Mouse (Mus musculus): ENCODE results near the gene Gm20388. TPM values are rescaled to one million over a fixed set of nuclear protein-coding genes. Genes with fewer than 3 reads are reported as not detected.

Gm20388 gene
- total RNA-seq, 2 experiments from 2014 or later, result 4.4 to 7.8 TPM

DNA sequence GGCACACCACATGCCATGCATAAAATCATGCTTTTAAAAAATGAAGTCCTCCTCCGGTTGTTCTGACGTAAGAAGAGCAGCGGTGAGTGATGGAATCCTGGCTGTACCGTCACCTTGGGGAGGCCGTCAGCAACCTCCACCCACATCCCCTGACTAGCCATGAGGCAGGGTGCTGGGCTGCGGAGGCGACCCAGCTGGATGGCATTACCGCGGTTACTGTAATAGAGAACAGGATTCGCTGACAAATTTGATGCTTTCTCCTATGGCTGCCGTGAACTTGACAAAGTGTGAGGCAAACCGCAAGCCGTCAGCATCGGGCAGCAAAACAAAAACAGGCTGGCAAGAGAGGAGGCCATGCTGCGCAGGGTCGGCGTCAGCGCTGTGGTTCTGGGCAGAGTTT is 1317.1 kb downstream of the Gm20388 start:
- DNase-seq (ENCODE audit: low spot score in 2 of 2), result peak; percentile 14 to 47

DNA sequence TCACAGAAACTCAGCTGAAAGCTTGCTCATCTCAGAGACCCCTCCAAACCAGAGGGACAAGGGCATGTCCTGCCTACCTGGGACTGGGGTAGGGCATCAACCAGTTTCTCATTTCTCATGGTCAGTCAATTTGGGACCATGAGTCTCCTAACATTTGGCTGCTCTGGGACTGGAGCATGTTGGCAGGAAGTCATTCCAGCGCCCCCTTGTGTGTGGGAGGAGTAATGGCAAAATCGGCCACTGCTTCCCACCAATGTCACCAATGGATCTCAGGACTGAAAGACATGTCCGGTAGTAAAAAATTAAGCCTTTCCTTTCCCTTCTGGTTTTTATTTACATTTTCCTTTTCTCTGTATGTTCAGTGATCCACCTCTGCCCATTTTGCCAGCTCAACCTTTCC is 1318.3 kb downstream of the Gm20388 start:
- no peak for DNase-seq (ENCODE audit: low spot score in 2 of 2)

DNA sequence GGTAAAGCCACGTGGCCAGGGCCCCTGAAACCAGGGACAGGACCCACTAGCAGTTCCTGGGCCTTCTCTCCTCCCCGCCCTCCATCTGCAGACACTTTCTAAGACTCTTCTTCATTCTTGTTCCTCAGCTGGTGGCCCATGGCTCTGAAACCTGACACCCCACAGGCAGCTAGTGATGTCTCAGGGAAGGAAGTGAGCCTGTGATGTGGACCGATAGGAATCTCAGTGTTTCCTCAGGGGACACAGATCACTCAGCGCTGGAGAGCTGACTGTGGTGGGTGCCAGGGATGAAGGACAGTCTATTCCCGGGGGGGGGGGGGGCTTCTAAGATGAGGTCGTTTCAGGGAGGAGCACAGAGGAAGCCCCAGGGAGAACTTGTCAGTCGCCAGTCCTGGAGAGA is 1318.9 kb downstream of the Gm20388 start:
- no peak for DNase-seq (ENCODE audit: low spot score in 2 of 2)

DNA sequence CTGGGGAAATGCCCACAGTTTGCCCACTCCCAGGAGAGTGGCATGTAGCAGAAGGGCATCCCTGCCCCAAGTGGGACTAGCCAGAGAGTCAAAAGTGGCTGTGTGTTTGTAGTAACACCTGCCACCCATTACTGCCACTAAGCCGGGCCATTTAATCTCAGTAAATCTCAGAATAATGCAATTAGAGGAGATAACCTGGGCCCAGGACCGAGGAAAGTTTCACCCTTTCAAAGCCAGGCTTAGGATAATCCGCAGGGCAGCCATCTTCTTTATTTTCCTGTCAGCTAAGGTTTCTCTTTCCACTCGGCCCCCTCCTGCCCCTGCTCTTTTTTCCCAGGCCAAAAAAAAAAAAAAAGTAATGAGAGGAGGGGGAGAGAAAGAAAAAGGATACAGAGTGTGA is 1322.6 kb downstream of the Gm20388 start:
- no peak for DNase-seq (ENCODE audit: low spot score in 2 of 2)

GRCm38 (mm10) chr8:121234915-121235314 is 1324.3 kb downstream of the Gm20388 start:
- no peak for DNase-seq (ENCODE audit: low spot score in 2 of 2)

DNA sequence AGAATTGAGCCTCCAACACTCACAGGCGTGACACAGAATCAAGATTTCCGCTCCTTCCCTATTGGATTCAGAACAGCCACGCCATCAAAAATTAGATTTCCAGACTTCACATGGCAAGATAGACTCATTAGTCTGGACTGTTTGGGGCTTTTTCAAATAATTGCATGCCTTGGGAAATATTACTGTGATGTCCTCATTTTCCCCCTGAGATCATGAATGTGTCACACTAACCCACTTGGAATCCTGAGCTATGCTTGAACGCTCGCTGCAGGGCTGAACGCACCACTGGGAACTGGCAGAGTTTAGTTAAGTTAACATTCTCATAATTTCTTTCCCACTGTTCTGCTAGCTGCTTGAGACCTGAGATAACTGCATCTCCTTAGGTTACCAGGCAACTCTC is 1329.0 kb downstream of the Gm20388 start:
- no peak for DNase-seq (ENCODE audit: low spot score in 2 of 2)

GRCm38 (mm10) chr8:121241761-121242552 is 1331.3 kb downstream of the Gm20388 start:
- DNase-seq (ENCODE audit: low spot score in 2 of 2), result no peak

GRCm38 (mm10) chr8:121242671-121243070 is 1332.0 kb downstream of the Gm20388 start:
- DNase-seq (ENCODE audit: low spot score in 2 of 2), result no peak

- DNase-seq (ENCODE audit: low spot score in 2 of 2), result no peak
These were observed 1338.2 kb downstream of the Gm20388 start for GRCm38 (mm10) chr8:121248823-121249222.

- no peak for DNase-seq (ENCODE audit: low spot score in 2 of 2)
These were observed 1338.8 kb downstream of the Gm20388 start for GRCm38 (mm10) chr8:121249433-121249832.

DNA sequence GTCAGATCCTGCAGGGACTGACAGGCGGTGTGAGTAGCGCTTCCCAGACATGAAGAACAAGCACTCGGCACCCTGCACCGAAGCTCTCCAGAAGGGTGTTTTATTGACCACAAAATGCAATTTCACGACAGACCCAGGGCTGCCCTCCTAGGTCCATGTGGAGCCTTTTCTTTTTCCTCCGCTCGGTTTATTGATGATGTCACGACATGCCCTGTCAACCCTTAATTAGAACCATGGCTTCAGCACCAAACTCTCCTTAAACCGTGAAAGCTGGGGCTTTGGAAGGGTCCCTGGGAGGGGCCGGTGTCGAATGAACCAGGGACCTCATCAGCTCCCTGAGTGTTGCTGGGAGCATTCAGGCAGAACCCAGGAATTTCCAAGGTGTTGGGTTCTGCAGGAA is 1340.4 kb downstream of the Gm20388 start:
- DNase-seq (ENCODE audit: low spot score in 2 of 2), result no peak

- DNase-seq (ENCODE audit: low spot score in 2 of 2), result no peak
These were observed 1345.2 kb downstream of the Gm20388 start for GRCm38 (mm10) chr8:121255727-121256265.

DNA sequence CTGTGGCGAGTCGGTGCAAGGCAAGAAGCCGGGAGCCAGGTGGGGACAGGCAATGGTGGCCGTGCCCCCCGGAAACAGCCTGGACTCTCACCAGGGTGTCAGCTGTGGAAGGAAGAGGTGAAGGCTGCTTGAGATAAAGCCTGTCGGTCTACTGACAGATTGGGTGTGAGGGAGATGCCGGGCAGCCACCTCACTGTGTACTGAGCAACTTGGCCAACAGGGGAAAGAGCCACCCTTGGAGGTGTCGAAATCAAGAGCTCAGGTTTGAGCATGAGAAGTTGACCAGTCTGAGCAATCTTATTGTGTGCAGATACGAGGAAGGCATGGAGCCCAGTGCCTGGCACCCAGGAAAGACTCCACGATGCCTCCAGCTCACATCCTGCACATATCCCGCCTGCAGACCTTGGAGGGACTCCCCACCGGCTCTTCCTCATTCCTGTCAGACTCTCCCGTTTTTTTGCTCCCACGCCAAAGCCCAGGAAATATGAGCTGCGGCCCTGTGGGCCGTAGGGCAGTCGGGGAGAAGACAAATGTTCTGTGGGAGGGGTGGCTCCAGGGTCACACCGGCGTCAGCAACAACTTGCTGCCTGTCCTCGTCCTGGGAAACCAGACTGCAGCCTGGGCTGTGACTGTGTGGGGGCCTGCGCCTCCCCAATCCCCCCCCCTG is 1347.6 kb downstream of the Gm20388 start:
- no peak for DNase-seq (ENCODE audit: low spot score in 2 of 2)

DNA sequence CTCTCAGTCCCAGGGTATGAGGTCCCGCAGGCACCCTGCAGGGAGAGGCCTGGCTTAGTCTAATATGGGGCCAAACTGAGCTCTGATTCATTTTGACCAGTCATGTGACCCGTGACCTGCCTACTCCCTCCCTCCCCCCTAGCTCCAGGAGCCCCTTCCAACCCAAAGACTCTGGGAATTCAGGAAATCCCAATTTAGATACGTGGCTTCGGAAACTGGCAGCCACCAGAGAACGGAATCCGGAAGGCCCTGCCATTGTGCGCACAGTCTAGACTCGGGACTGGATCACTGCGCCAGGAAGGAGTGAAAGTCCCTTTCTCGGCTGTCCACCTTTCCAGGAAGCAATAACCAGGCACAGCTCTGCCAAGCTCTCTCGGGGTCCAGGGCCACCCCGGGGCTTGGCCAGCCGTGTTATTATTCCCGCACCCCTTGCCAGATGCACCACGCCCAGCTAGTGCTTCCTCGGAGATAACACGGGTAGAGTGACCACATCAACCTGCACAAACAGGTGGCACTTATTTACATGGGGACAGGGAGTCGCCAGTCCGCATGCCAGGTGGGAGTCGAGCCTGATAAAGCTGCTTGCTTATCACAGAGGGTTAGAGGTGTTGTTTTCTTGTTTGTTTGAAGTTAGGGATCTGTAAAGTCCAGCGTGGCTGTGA is 1352.2 kb downstream of the Gm20388 start:
- no peak for DNase-seq (ENCODE audit: low spot score in 2 of 2)

DNA sequence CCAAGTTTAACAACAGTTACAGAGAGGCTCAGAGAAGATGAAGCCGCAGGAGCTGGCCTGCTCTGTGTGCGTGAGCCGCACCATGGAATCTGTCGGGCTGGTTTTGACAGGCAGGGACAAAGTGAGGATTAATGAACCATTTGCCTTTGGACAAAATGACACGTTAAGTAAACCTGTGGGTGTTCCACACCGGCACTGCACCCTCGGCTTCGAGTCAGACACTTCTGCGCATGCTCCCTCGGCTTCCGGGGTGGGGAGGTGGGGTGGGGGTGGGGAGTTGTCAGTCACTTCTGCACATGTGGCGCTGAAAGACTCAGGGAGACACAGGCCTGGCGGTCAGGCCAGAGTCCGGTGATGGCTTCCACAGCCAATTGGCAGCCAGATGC is 1352.7 kb downstream of the Gm20388 start:
- DNase-seq (ENCODE audit: low spot score in 2 of 2), result no peak

DNA sequence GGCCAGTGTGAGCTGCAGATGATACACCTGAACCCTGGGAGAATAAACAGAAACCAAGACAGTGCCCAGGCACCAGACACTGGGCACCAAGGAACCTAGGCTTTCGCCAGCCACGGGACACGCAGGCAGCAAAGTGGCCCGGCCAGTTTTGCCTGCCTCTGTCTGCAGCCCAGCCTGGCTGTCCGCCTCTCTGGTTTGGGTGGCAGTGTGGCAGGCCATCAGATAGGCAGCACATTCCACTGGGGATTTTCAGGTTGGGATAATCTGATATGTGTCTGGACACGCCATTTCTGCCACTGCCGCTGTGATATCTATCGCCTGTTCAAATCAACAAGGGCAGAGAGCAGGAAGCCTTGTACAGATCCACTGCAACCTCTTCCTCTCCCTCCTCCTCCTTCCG is 1353.6 kb downstream of the Gm20388 start:
- no peak for DNase-seq (ENCODE audit: low spot score in 2 of 2)

DNA sequence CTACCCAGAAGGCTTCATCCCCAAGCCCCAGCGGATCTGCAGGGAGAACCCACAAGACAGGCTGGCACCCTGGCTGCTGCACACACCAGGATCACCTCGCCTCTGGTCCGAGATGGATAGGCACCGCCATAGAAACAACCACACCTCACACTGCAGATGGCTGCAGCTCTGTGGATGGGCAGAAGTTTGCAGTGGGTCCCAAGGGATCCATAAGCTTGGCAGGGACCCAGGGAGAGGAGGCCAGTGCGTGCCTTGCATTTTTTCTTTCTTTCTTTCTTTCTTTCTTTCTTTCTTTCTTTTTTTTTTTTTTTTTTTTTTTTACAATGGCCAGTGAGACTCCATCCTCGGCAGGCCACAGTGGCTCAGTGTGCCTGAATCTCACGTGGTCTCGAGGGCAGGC is 1360.9 kb downstream of the Gm20388 start:
- no peak for DNase-seq (ENCODE audit: low spot score in 2 of 2)

DNA sequence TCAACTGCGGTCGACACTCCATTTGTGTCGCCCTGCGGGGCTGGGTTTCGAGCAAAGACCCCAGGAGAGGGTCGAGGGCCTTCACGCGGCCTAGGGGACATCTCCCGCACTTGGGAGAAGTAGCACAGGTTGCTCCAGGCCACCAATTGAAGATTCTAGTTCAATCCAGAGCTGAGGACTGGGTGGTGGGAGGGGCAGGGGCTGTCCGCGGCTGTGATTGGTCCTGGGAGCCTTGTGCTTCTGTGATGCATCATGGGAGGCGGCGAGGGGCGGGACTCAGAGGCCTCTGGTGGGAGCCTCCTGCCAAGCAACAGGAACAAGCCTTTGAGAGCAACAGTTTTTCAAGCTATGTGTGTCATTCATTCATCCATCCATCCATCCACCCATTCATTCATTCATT is 1362.6 kb downstream of the Gm20388 start:
- no peak for DNase-seq (ENCODE audit: low spot score in 2 of 2)

DNA sequence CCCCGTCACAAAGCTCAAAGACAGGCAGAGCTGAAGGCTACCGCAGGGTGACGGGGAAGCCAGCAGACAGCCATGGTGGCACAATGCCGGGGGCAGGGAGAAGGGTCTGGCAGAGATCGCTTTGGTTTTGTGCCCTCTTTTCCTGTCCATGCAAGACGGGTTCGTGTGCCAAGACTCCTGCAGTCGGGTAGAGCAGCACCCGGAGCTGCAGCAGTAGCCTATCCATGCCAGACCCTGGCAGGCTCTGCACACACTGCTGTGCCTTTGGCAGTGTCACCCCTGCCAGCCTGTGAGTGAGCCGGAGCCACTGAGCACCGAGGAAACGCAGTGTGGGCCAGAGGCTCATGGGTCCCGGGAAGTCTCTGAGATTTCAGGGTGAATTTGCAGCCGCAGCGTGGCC is 1363.0 kb downstream of the Gm20388 start:
- DNase-seq (ENCODE audit: low spot score in 2 of 2), result no peak

- no peak for DNase-seq (ENCODE audit: low spot score in 2 of 2)
These were observed 1369.8 kb downstream of the Gm20388 start for GRCm38 (mm10) chr8:121280414-121280813.

DNA sequence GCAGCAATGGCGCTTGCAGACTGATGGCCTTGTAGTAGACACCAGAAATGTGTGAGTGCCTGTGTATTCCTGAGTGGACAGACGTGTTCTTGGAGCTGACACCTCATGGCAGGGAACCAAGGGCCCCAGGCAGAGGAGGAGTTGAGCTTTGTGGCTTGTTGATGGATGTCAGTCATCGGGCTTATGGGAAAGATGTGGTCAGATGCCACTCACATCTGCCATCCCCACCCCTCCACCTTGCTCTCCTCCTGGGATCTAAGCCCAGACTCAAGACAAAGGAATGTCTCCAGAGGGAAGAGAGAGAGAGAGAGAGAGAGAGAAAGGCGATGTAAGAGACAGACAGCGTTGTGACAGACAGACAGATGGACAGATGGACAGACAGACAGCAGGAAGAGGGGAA is 1378.7 kb downstream of the Gm20388 start:
- no peak for DNase-seq (ENCODE audit: low spot score in 2 of 2)

DNA sequence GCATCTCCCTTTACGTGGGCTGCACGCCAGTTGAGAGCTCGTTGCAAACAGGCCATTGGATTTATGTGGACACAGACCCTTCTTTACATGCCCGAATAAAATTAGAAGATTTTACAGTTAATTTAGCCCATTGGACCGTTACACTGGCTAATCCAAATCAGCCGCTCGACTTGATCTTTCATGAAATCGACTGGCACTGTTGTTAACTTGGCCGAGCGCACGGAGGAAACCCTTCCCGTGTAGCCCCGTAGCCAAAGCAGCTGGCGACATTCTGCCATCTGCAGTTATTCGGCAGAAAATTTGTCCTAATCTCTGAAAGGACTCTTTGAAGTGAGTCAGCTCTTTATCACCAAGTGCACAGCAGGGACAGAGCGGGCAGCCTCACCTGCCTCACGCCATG is 1379.9 kb downstream of the Gm20388 start:
- DNase-seq (ENCODE audit: low spot score in 2 of 2), result no peak
